Mouse (Mus musculus): ENCODE measurements at regions not wholly inside any gene's neighbourhood (a gene's known extent, or its start where the extent isn't known, plus 50 kb on each side); places are given as distances from the start of the nearest gene placed in this dataset.

DNA sequence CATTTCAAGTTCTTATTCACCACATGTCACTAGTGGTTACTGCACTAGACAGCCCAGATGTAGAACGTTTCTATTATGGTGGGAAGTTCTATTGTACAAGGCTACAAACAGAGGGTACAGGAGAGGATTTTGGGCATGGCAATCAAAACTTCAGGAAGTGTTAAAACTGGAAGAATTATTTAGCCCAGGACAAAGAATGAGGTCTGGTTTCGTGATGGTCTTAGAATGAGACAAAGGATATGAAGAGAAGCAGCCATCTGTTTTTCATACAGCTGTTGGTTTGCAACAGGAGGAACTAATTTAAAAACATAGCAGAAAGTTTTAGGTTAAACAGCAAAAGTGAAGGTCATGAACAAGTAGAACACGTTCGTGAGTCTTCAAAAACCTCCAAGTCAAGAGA, 179.2 kb upstream of the C030005K15Rik start:
- H3K36me3 ChIP-seq (ENCODE audit: control insufficient read depth, insufficient read depth, low read length) = no peaks in the 10 kb centered on the region
- no peaks in the 10 kb centered on the region for H3K27me3 ChIP-seq (ENCODE audit: control insufficient read depth, insufficient read depth, low read length)
- H3K9me3 ChIP-seq (ENCODE audit: control insufficient read depth, low read length) = no peaks in the 10 kb centered on the region
- 75% methylated on average over 4 of the region's 4 CpGs for WGBS
- no peak overlapping the region for H3K4me2 ChIP-seq (replicated peaks; ENCODE audit: low read depth, low read length)
- no peaks in the 10 kb centered on the region for H3K4me1 ChIP-seq (ENCODE audit: control insufficient read depth, insufficient read depth, low read length)
- no peak overlapping the region for H3K9ac ChIP-seq (ENCODE audit: low read depth, low read length)
- no peak overlapping the region for H3K4me3 ChIP-seq (ENCODE audit: low read length)
- no peak overlapping the region for H3K27ac ChIP-seq (ENCODE audit: low read depth, low read length)
- ATAC-seq (ENCODE audit: low FRiP score, low TSS enrichment) = no peak

GRCm38 (mm10) chr10:97925568-97925967, 199.0 kb upstream of the C030005K15Rik start:
- H3K27me3 ChIP-seq (ENCODE audit: control insufficient read depth, insufficient read depth, low read length) = no peaks in the 10 kb centered on the region
- ATAC-seq (ENCODE audit: low FRiP score, low TSS enrichment) = peak; percentile 71; the same call in 1 of the 2 replicates

DNA sequence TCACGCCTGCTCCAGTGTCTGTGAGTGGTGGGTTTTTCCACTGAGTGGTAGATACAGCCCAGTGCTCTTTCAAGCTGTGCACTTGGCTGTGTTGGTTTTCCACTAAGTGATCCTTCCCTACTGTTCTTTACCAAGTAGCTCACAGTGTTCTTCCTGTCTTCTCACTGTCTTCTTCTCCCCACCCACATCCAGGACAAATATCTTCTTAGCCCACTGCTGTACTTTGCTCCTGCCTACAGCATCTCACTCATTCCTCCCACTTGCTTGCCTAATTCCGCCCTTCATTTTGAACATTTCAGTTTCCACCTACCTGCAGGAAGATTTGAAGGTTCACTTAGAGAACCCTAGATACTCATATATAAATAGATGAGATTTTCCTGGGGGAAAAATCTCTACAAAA, 213.8 kb upstream of the C030005K15Rik start:
- no peaks in the 10 kb centered on the region for H3K4me1 ChIP-seq (ENCODE audit: control insufficient read depth, insufficient read depth, low read length)
- no peaks in the 10 kb centered on the region for H3K27me3 ChIP-seq (ENCODE audit: control insufficient read depth, insufficient read depth, low read length)
- H3K27ac ChIP-seq (ENCODE audit: low read depth, low read length) = no peak overlapping the region
- ATAC-seq (ENCODE audit: low FRiP score, low TSS enrichment) = no peak
- no peaks in the 10 kb centered on the region for H3K9me3 ChIP-seq (ENCODE audit: control insufficient read depth, low read length)
- WGBS = 92% methylated on average over 2 of the region's 2 CpGs
- no peak overlapping the region for H3K9ac ChIP-seq (ENCODE audit: low read depth, low read length)
- H3K4me3 ChIP-seq (ENCODE audit: low read length) = no peak overlapping the region
- no peak overlapping the region for H3K4me2 ChIP-seq (replicated peaks; ENCODE audit: low read depth, low read length)
- no peaks in the 10 kb centered on the region for H3K36me3 ChIP-seq (ENCODE audit: control insufficient read depth, insufficient read depth, low read length)

More at GRCm38 (mm10) chr10:97925568-97925967, 199.0 kb upstream of the C030005K15Rik start:
- no peak overlapping the region for H3K27ac ChIP-seq (ENCODE audit: low read depth, low read length)
- H3K4me2 ChIP-seq (replicated peaks; ENCODE audit: low read depth, low read length) = no peak overlapping the region
- no peaks in the 10 kb centered on the region for H3K4me1 ChIP-seq (ENCODE audit: control insufficient read depth, insufficient read depth, low read length)
- H3K9me3 ChIP-seq (ENCODE audit: control insufficient read depth, low read length) = no peaks in the 10 kb centered on the region
- 43% methylated on average over 4 of the region's 4 CpGs for WGBS
- H3K36me3 ChIP-seq (ENCODE audit: control insufficient read depth, insufficient read depth, low read length) = no peaks in the 10 kb centered on the region
- no peak overlapping the region for H3K9ac ChIP-seq (ENCODE audit: low read depth, low read length)
- no peak overlapping the region for H3K4me3 ChIP-seq (ENCODE audit: low read length)

GRCm38 (mm10) chr10:97965881-97966280, 239.3 kb upstream of the C030005K15Rik start:
- ATAC-seq (ENCODE audit: low FRiP score, low TSS enrichment) = no peak
- Histone ChIP-seq H3K4me2 (replicated peaks; ENCODE audit: low read depth, low read length) (no peak overlapping the region), H3K9me3 (ENCODE audit: control insufficient read depth, low read length) (no peaks in the 10 kb centered on the region), H3K4me3 (ENCODE audit: low read length) (no peak overlapping the region), H3K27me3 (ENCODE audit: control insufficient read depth, insufficient read depth, low read length) (no peaks in the 10 kb centered on the region), H3K4me1 (ENCODE audit: control insufficient read depth, insufficient read depth, low read length) (no peaks in the 10 kb centered on the region), H3K27ac (ENCODE audit: low read depth, low read length) (no peak overlapping the region), H3K36me3 (ENCODE audit: control insufficient read depth, insufficient read depth, low read length) (no peaks in the 10 kb centered on the region), H3K9ac (ENCODE audit: low read depth, low read length) (no peak overlapping the region)
- 90% methylated on average over 1 of the region's 1 CpGs for WGBS

GRCm38 (mm10) chr10:97966931-97967330, 240.4 kb upstream of the C030005K15Rik start:
- Histone ChIP-seq H3K9me3 (ENCODE audit: control insufficient read depth, low read length) (no peaks in the 10 kb centered on the region), H3K36me3 (ENCODE audit: control insufficient read depth, insufficient read depth, low read length) (no peaks in the 10 kb centered on the region), H3K9ac (ENCODE audit: low read depth, low read length) (no peak overlapping the region), H3K27ac (ENCODE audit: low read depth, low read length) (no peak overlapping the region), H3K4me3 (ENCODE audit: low read length) (no peak overlapping the region), H3K4me1 (ENCODE audit: control insufficient read depth, insufficient read depth, low read length) (no peaks in the 10 kb centered on the region), H3K4me2 (replicated peaks; ENCODE audit: low read depth, low read length) (no peak overlapping the region), H3K27me3 (ENCODE audit: control insufficient read depth, insufficient read depth, low read length) (no peaks in the 10 kb centered on the region)
- WGBS = 86% methylated on average over 2 of the region's 2 CpGs
- ATAC-seq (ENCODE audit: low FRiP score, low TSS enrichment) = no peak

DNA sequence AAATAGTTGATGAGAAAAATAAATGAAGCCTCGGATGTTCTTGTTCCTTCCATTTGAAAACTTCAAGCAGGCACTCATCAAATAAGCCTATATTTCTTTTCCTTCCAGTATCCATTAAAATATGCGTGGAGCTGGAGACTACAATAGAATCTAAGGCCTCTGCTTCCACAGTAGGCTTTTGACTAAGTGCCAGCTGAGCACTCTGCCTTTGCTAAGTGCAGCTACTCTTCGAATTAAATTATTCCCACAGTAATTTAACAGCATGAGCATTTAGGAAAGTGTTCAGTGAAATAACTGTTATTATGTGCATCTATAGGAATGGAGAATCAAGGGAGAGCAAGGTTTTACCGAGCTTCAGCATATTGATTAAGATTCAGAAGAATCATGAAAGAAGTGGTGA, 280.5 kb upstream of the C030005K15Rik start:
- no peaks in the 10 kb centered on the region for H3K4me1 ChIP-seq (ENCODE audit: control insufficient read depth, insufficient read depth, low read length)
- H3K36me3 ChIP-seq (ENCODE audit: control insufficient read depth, insufficient read depth, low read length) = no peaks in the 10 kb centered on the region
- no peaks in the 10 kb centered on the region for H3K27me3 ChIP-seq (ENCODE audit: control insufficient read depth, insufficient read depth, low read length)
- no peak for ATAC-seq (ENCODE audit: low FRiP score, low TSS enrichment)
- no peak overlapping the region for H3K4me3 ChIP-seq (ENCODE audit: low read length)
- H3K4me2 ChIP-seq (replicated peaks; ENCODE audit: low read depth, low read length) = no peak overlapping the region
- H3K9ac ChIP-seq (ENCODE audit: low read depth, low read length) = no peak overlapping the region
- H3K9me3 ChIP-seq (ENCODE audit: control insufficient read depth, low read length) = no peaks in the 10 kb centered on the region
- 68% methylated on average over 4 of the region's 4 CpGs for WGBS
- H3K27ac ChIP-seq (ENCODE audit: low read depth, low read length) = no peak overlapping the region

- no peak for ATAC-seq (ENCODE audit: low FRiP score, low TSS enrichment)
- no peaks in the 10 kb centered on the region for H3K27me3 ChIP-seq (ENCODE audit: control insufficient read depth, insufficient read depth, low read length)
- no peaks in the 10 kb centered on the region for H3K4me1 ChIP-seq (ENCODE audit: control insufficient read depth, insufficient read depth, low read length)
- no peaks in the 10 kb centered on the region for H3K36me3 ChIP-seq (ENCODE audit: control insufficient read depth, insufficient read depth, low read length)
- no peak overlapping the region for H3K27ac ChIP-seq (ENCODE audit: low read depth, low read length)
- H3K4me2 ChIP-seq (replicated peaks; ENCODE audit: low read depth, low read length) = no peak overlapping the region
- no peak overlapping the region for H3K4me3 ChIP-seq (ENCODE audit: low read length)
- 14% methylated on average over 1 of the region's 1 CpGs for WGBS
- H3K9me3 ChIP-seq (ENCODE audit: control insufficient read depth, low read length) = no peaks in the 10 kb centered on the region
- H3K9ac ChIP-seq (ENCODE audit: low read depth, low read length) = no peak overlapping the region
Measured at GRCm38 (mm10) chr10:98008355-98008754, 281.8 kb upstream of the C030005K15Rik start.

DNA sequence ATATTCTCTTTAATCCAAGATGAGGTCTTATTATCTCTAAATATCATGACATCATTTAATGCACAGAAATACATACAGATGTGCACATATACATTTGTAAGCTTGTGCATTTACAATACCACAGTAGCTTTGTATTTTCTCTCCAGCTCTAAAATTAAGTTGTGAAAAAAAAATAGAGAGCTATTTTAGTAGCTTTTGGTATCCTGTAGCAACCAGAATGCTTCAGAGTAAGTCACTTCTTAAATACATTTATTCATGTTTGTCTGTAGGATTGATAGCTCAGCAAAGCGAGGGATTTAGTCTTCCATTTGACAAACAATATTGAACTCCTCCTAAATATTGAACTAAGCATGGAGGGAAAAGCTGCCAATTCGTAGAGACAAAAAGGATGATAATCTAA, 286.4 kb upstream of the C030005K15Rik start:
- H3K9ac ChIP-seq (ENCODE audit: low read depth, low read length) = no peak overlapping the region
- no peak overlapping the region for H3K4me3 ChIP-seq (ENCODE audit: low read length)
- WGBS = 89% methylated on average over 2 of the region's 2 CpGs
- H3K4me1 ChIP-seq (ENCODE audit: control insufficient read depth, insufficient read depth, low read length) = no peaks in the 10 kb centered on the region
- H3K4me2 ChIP-seq (replicated peaks; ENCODE audit: low read depth, low read length) = no peak overlapping the region
- no peaks in the 10 kb centered on the region for H3K36me3 ChIP-seq (ENCODE audit: control insufficient read depth, insufficient read depth, low read length)
- no peak overlapping the region for H3K27ac ChIP-seq (ENCODE audit: low read depth, low read length)
- H3K27me3 ChIP-seq (ENCODE audit: control insufficient read depth, insufficient read depth, low read length) = no peaks in the 10 kb centered on the region
- H3K9me3 ChIP-seq (ENCODE audit: control insufficient read depth, low read length) = no peaks in the 10 kb centered on the region
- no peak for ATAC-seq (ENCODE audit: low FRiP score, low TSS enrichment)

DNA sequence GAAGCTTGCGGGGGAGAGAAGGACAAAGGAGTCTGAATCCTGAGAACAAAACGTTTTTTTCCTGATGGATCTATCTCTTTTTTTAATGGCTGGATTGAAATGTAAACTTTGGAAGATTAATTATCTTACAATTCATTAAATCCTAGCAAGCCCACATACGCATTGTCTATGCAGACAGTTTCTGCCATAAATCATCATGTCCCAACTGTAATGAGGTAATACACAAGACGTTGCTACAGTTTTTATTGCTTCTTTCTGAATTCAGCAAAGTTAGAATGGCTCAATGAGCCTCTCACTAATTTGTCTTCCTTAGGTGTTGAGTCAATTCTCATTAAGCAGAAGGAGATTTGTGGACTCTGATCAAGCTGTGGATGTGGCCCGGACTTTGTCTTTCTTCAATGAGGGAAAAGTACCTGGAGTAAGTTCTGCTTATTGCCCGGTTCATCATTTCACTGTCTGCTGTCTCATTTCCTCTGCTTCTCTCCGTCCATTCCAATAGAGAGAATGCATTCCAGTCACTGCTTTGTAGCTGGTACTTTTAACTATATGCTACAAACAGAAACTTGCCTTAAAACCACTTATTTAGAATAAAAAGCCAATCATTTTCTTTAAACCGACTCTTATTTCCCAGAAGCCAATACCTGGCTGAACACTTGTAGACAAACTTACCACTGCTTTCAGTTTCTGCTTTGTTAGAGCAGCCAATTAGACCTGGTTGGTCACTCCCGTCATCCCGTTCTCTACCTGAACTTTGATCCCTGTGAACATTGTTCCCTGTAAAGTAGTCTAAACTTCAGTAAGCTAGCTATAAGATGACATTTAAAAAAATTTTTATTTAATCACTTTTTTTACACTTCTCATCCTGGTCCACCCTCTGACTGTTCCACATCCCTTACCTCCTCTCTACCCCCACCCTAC, 288.7 kb upstream of the C030005K15Rik start:
- Histone ChIP-seq H3K27ac (ENCODE audit: low read depth, low read length) (no peak overlapping the region), H3K4me3 (ENCODE audit: low read length) (no peak overlapping the region), H3K36me3 (ENCODE audit: control insufficient read depth, insufficient read depth, low read length) (no peaks in the 10 kb centered on the region), H3K9ac (ENCODE audit: low read depth, low read length) (no peak overlapping the region), H3K9me3 (ENCODE audit: control insufficient read depth, low read length) (no peaks in the 10 kb centered on the region), H3K4me2 (replicated peaks; ENCODE audit: low read depth, low read length) (no peak overlapping the region), H3K27me3 (ENCODE audit: control insufficient read depth, insufficient read depth, low read length) (no peaks in the 10 kb centered on the region), H3K4me1 (ENCODE audit: control insufficient read depth, insufficient read depth, low read length) (no peaks in the 10 kb centered on the region)
- ATAC-seq (ENCODE audit: low FRiP score, low TSS enrichment) = peak; percentile 76
- 44% methylated on average over 10 of the region's 10 CpGs for WGBS
